Mouse (Mus musculus): ENCODE results near the gene Chchd2.
A peak's percentile ranks its signal among the peaks of the same experiment; 100 is the strongest.

The Chchd2 gene

GRCm38 (mm10) chr5:129878946-129879345 is 8.3 kb downstream of the Chchd2 start:
- peak; percentile 86 for DNase-seq (ENCODE audit: low spot score)

- no peak for DNase-seq (ENCODE audit: low spot score)
Measured at GRCm38 (mm10) chr5:129877731-129878455, 9.4 kb downstream of the Chchd2 start.

- no peak for DNase-seq (ENCODE audit: low spot score)
Measured at GRCm38 (mm10) chr5:129875098-129875497, 12.2 kb downstream of the Chchd2 start.

- no peak for DNase-seq (ENCODE audit: low spot score)
Measured at GRCm38 (mm10) chr5:129873942-129874341, 13.3 kb downstream of the Chchd2 start.

GRCm38 (mm10) chr5:129871238-129871637 is 16.0 kb downstream of the Chchd2 start:
- no peak for DNase-seq (ENCODE audit: low spot score)

- DNase-seq (ENCODE audit: low spot score), result no peak
Measured at GRCm38 (mm10) chr5:129869238-129869995, 17.9 kb downstream of the Chchd2 start.

- DNase-seq (ENCODE audit: low spot score), result no peak
Measured at GRCm38 (mm10) chr5:129865841-129866240, 21.4 kb downstream of the Chchd2 start.

- DNase-seq (ENCODE audit: low spot score), result peak; percentile 84
Measured at GRCm38 (mm10) chr5:129864467-129864866, 22.8 kb downstream of the Chchd2 start.

GRCm38 (mm10) chr5:129862325-129862724 is 24.9 kb downstream of the Chchd2 start:
- no peak for DNase-seq (ENCODE audit: low spot score)

GRCm38 (mm10) chr5:129856414-129856813 is 30.9 kb downstream of the Chchd2 start:
- DNase-seq (ENCODE audit: low spot score), result no peak

GRCm38 (mm10) chr5:129855163-129855562 is 32.1 kb downstream of the Chchd2 start:
- DNase-seq (ENCODE audit: low spot score), result no peak

- no peak for DNase-seq (ENCODE audit: low spot score)
Measured at GRCm38 (mm10) chr5:129847558-129847820, 39.8 kb downstream of the Chchd2 start.

GRCm38 (mm10) chr5:129846752-129847557 is 40.3 kb downstream of the Chchd2 start, which contains the start of gene Sumf2:
TSS of gene Sumf2 (plus strand) at chr5:129846986.
- DNase-seq (ENCODE audit: low spot score), result peak; percentile 96

GRCm38 (mm10) chr5:129844848-129845247 is 42.4 kb downstream of the Chchd2 start:
- DNase-seq (ENCODE audit: low spot score), result no peak
